Mouse (Mus musculus): ENCODE data around the gene Mrvi1. TPM values are rescaled to one million over a fixed set of nuclear protein-coding genes. Genes with fewer than 3 reads are reported as not detected.
A peak's percentile ranks its signal among the peaks of the same experiment; 100 is the strongest.

The Mrvi1 gene
- polyA plus RNA-seq, 1 experiment: 1.2 TPM

- Histone ChIP-seq H3K4me3 (no peak overlapping the region), H3K4me2 (ENCODE audit: low read depth) (no peak overlapping the region), H3K79me2 (ENCODE audit: control insufficient read depth, insufficient read depth) (no peaks in the 10 kb centered on the region), H3K27me3 (ENCODE audit: control insufficient read depth, insufficient read depth, insufficient read length) (no peaks in the 10 kb centered on the region), H3ac (ENCODE audit: control insufficient read depth, insufficient read length) (no peak overlapping the region), H3K36me3 (ENCODE audit: control insufficient read depth, insufficient read depth) (no peaks in the 10 kb centered on the region)
- peak in 1 of 3 experiments; percentile 61 for TF ChIP-seq MYOD1 (IDR thresholded peaks at IDR 0.05; ENCODE audit: control insufficient read depth in 1 of 3, insufficient read length in 2 of 3, low read depth in 2 of 3)
- no peak for TF ChIP-seq SRF (IDR thresholded peaks at IDR 0.05; ENCODE audit: control insufficient read depth, insufficient read length, low read depth)
- TF ChIP-seq REST (IDR thresholded peaks at IDR 0.05; ENCODE audit: insufficient read depth, insufficient read length): no peak
- TF ChIP-seq MYOG (IDR thresholded peaks at IDR 0.05; ENCODE audit: control insufficient read depth in 1 of 3, insufficient read depth in 1 of 3, insufficient read length in 2 of 3, low read depth in 2 of 3): peak in 1 of 3 experiments; percentile 58
- TF ChIP-seq MAX (IDR thresholded peaks at IDR 0.05; ENCODE audit: low read depth): no peak
These were observed 87.6 kb downstream of the Mrvi1 start for GRCm38 (mm10) chr7:110894673-110895072.

GRCm38 (mm10) chr7:110893943-110894610 is 88.2 kb downstream of the Mrvi1 start:
- Histone ChIP-seq H3K4me3 (no peak overlapping the region), H3K4me2 (ENCODE audit: low read depth) (no peak overlapping the region), H3ac (ENCODE audit: control insufficient read depth, insufficient read length) (no peak overlapping the region), H3K36me3 (ENCODE audit: control insufficient read depth, insufficient read depth) (no peaks in the 10 kb centered on the region), H3K27me3 (ENCODE audit: control insufficient read depth, insufficient read depth, insufficient read length) (no peaks in the 10 kb centered on the region), H3K79me2 (ENCODE audit: control insufficient read depth, insufficient read depth) (no peaks in the 10 kb centered on the region)
- no peak for TF ChIP-seq SRF (IDR thresholded peaks at IDR 0.05; ENCODE audit: control insufficient read depth, insufficient read length, low read depth)
- TF ChIP-seq REST (IDR thresholded peaks at IDR 0.05; ENCODE audit: insufficient read depth, insufficient read length): no peak
- TF ChIP-seq E2F4 (IDR thresholded peaks at IDR 0.05; ENCODE audit: insufficient read depth): no peak
- TF ChIP-seq TCF3 (IDR thresholded peaks at IDR 0.05; ENCODE audit: insufficient read length, low read depth): no peak
- TF ChIP-seq CEBPB (IDR thresholded peaks at IDR 0.05; ENCODE audit: insufficient read depth, poor library complexity, severe bottlenecking): no peak
- no peak for TF ChIP-seq USF1 (IDR thresholded peaks at IDR 0.05; ENCODE audit: low read depth)
- TF ChIP-seq MAX (IDR thresholded peaks at IDR 0.05; ENCODE audit: low read depth): no peak
- TF ChIP-seq TCF12 (IDR thresholded peaks at IDR 0.05; ENCODE audit: insufficient read depth, poor library complexity, severe bottlenecking): no peak
- TF ChIP-seq POLR2A (IDR thresholded peaks at IDR 0.05; ENCODE audit: insufficient read length, low read depth): no peak
- no peak for TF ChIP-seq POLR2AphosphoS2 (IDR thresholded peaks at IDR 0.05; ENCODE audit: insufficient read length, low read depth)
- TF ChIP-seq MYOG (IDR thresholded peaks at IDR 0.05; ENCODE audit: control insufficient read depth in 1 of 3, insufficient read depth in 1 of 3, insufficient read length in 2 of 3, low read depth in 2 of 3): no peak
- TF ChIP-seq MYOD1 (IDR thresholded peaks at IDR 0.05; ENCODE audit: control insufficient read depth in 1 of 3, insufficient read length in 2 of 3, low read depth in 2 of 3): no peak

- Histone ChIP-seq H3K4me3 (no peak overlapping the region), H3K27me3 (ENCODE audit: control insufficient read depth, insufficient read depth, insufficient read length) (no peaks in the 10 kb centered on the region), H3K36me3 (ENCODE audit: control insufficient read depth, insufficient read depth) (no peaks in the 10 kb centered on the region), H3ac (ENCODE audit: control insufficient read depth, insufficient read length) (no peak overlapping the region), H3K79me2 (ENCODE audit: control insufficient read depth, insufficient read depth) (no peaks in the 10 kb centered on the region), H3K4me2 (ENCODE audit: low read depth) (no peak overlapping the region)
- TF ChIP-seq USF1 (IDR thresholded peaks at IDR 0.05; ENCODE audit: low read depth) (no peak), TCF3 (IDR thresholded peaks at IDR 0.05; ENCODE audit: insufficient read length, low read depth) (no peak), MYOD1 (IDR thresholded peaks at IDR 0.05; ENCODE audit: control insufficient read depth in 1 of 3, insufficient read length in 2 of 3, low read depth in 2 of 3) (no peak), REST (IDR thresholded peaks at IDR 0.05; ENCODE audit: insufficient read depth, insufficient read length) (no peak)
These were observed 90.7 kb downstream of the Mrvi1 start for GRCm38 (mm10) chr7:110891501-110891986.

GRCm38 (mm10) chr7:110881746-110882333 is 100.4 kb downstream of the Mrvi1 start:
- Histone ChIP-seq H3K4me3 (no peak overlapping the region), H3K4me2 (ENCODE audit: low read depth) (no peak overlapping the region), H3ac (ENCODE audit: control insufficient read depth, insufficient read length) (no peak overlapping the region), H3K36me3 (ENCODE audit: control insufficient read depth, insufficient read depth) (no peaks in the 10 kb centered on the region), H3K27me3 (ENCODE audit: control insufficient read depth, insufficient read depth, insufficient read length) (no peaks in the 10 kb centered on the region), H3K79me2 (ENCODE audit: control insufficient read depth, insufficient read depth) (no peaks in the 10 kb centered on the region)
- TF ChIP-seq USF1 (IDR thresholded peaks at IDR 0.05; ENCODE audit: low read depth) (no peak), MYOG (IDR thresholded peaks at IDR 0.05; ENCODE audit: control insufficient read depth in 1 of 3, insufficient read depth in 1 of 3, insufficient read length in 2 of 3, low read depth in 2 of 3) (no peak), MYOD1 (IDR thresholded peaks at IDR 0.05; ENCODE audit: control insufficient read depth in 1 of 3, insufficient read length in 2 of 3, low read depth in 2 of 3) (no peak), POLR2A (IDR thresholded peaks at IDR 0.05; ENCODE audit: insufficient read length, low read depth) (no peak), MAX (IDR thresholded peaks at IDR 0.05; ENCODE audit: low read depth) (no peak), POLR2AphosphoS2 (IDR thresholded peaks at IDR 0.05; ENCODE audit: insufficient read length, low read depth) (no peak), CEBPB (IDR thresholded peaks at IDR 0.05; ENCODE audit: insufficient read depth, poor library complexity, severe bottlenecking) (no peak), TCF3 (IDR thresholded peaks at IDR 0.05; ENCODE audit: insufficient read length, low read depth) (no peak)

GRCm38 (mm10) chr7:110878028-110878427 is 104.2 kb downstream of the Mrvi1 start:
- H3K79me2 ChIP-seq (ENCODE audit: control insufficient read depth, insufficient read depth): no peaks in the 10 kb centered on the region
- H3K4me2 ChIP-seq (ENCODE audit: low read depth): no peak overlapping the region
- H3ac ChIP-seq (ENCODE audit: control insufficient read depth, insufficient read length): no peak overlapping the region
- TF ChIP-seq POLR2AphosphoS2 (IDR thresholded peaks at IDR 0.05; ENCODE audit: insufficient read length, low read depth): no peak
- TF ChIP-seq CEBPB (IDR thresholded peaks at IDR 0.05; ENCODE audit: insufficient read depth, poor library complexity, severe bottlenecking): no peak
- no peak for TF ChIP-seq SRF (IDR thresholded peaks at IDR 0.05; ENCODE audit: control insufficient read depth, insufficient read length, low read depth)
- no peak for TF ChIP-seq TCF3 (IDR thresholded peaks at IDR 0.05; ENCODE audit: insufficient read length, low read depth)
- TF ChIP-seq POLR2A (IDR thresholded peaks at IDR 0.05; ENCODE audit: insufficient read length, low read depth): no peak
- TF ChIP-seq MYOG (IDR thresholded peaks at IDR 0.05; ENCODE audit: control insufficient read depth in 1 of 3, insufficient read depth in 1 of 3, insufficient read length in 2 of 3, low read depth in 2 of 3): no peak
- TF ChIP-seq REST (IDR thresholded peaks at IDR 0.05; ENCODE audit: insufficient read depth, insufficient read length): no peak
- TF ChIP-seq USF1 (IDR thresholded peaks at IDR 0.05; ENCODE audit: low read depth): no peak
- TF ChIP-seq E2F4 (IDR thresholded peaks at IDR 0.05; ENCODE audit: insufficient read depth): no peak
- TF ChIP-seq TCF12 (IDR thresholded peaks at IDR 0.05; ENCODE audit: insufficient read depth, poor library complexity, severe bottlenecking): no peak
- TF ChIP-seq MYOD1 (IDR thresholded peaks at IDR 0.05; ENCODE audit: control insufficient read depth in 1 of 3, insufficient read length in 2 of 3, low read depth in 2 of 3): no peak
- no peak for TF ChIP-seq MAX (IDR thresholded peaks at IDR 0.05; ENCODE audit: low read depth)
- H3K27me3 ChIP-seq (ENCODE audit: control insufficient read depth, insufficient read depth, insufficient read length): no peaks in the 10 kb centered on the region
- no peak overlapping the region for H3K4me3 ChIP-seq
- H3K36me3 ChIP-seq (ENCODE audit: control insufficient read depth, insufficient read depth): no peaks in the 10 kb centered on the region
